Mouse (Mus musculus) activated CD4-positive, CD25-positive, alpha-beta regulatory T cell (primary cell): ENCODE results near the gene Chchd6. TPM values are rescaled to one million over a fixed set of nuclear protein-coding genes. Genes with fewer than 3 reads are reported as not detected.

ENCODE experiments used
- polyA plus RNA-seq, 2 experiments: library from polyadenylated mRNA; unstranded; fragments of 100-300 nt; shearing (Covaris generic); gene quantifications; one replicate each; pipeline ENCODE4 v1.2.1; 2017

Chchd6 gene
- polyA plus RNA-seq, result 1 to 10 TPM; 3.0 to 4.8 TPM

DNA sequence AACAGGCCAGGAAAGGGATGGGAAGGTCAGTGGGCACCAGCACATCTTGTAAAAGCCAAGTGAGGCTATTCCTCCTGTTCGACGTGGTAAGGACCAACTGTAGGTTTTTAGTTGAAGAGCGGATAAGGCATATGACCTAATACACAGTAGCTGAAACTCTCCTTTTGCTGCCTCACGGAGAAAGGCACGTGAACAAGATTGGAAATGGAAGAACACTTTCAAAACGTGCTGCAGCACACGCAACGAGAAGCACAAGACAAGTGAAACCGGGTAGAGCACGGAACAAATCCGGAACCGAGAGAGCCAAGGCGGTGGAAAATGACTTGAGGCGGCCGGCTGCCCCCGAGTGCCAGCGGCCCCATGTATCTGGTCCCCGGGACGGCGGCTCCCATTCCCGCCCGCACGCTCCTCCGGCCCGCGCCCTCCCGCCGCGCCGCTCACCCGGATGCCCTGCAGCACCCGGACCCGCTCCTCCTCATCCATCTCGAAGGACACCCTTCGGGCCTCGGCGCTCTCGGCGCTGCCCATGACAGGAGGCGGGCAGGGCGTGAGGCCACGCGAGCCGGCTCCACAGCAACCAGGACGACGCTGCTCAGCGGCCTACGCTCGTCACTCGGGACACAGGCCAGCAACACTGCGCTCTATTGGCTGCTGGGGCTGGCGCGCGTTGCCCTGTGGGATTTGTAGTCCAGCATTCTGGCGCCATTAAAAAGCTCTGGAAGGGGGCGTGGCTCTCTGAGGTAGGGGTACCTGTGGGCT, at the start of gene Chchd6:
TSS of gene Chchd6 (minus strand) at position 635 of the 759 bp plus-strand sequence.

DNA sequence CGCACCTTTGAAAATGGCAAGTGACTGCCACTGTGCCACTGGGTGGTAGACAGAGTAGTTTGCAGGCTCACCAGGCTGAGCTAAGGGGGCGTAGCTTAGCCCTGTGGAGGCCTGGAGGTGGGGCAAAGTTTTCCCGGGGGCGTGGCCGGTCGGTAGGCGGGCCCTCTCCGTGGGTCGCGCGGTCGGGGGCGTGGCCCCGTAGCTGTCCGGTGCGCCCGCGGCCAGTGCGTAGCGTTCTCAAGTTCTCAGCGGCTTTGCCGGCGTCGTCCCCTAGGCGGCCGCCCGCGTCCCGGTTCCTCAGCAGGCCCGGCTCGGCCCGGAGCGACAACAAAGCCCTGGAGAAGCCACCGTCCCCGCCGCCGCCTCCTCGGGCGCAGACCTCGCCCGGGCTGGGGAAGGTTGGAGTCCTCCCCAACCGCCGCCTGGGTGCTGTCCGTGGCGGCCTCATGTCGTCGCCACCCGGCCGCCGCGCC, 48.4 kb upstream of the Chchd6 start, which contains the start of gene Txnrd3:
TSS of gene Txnrd3 (plus strand) at position 191 of the 473 bp plus-strand sequence.

DNA sequence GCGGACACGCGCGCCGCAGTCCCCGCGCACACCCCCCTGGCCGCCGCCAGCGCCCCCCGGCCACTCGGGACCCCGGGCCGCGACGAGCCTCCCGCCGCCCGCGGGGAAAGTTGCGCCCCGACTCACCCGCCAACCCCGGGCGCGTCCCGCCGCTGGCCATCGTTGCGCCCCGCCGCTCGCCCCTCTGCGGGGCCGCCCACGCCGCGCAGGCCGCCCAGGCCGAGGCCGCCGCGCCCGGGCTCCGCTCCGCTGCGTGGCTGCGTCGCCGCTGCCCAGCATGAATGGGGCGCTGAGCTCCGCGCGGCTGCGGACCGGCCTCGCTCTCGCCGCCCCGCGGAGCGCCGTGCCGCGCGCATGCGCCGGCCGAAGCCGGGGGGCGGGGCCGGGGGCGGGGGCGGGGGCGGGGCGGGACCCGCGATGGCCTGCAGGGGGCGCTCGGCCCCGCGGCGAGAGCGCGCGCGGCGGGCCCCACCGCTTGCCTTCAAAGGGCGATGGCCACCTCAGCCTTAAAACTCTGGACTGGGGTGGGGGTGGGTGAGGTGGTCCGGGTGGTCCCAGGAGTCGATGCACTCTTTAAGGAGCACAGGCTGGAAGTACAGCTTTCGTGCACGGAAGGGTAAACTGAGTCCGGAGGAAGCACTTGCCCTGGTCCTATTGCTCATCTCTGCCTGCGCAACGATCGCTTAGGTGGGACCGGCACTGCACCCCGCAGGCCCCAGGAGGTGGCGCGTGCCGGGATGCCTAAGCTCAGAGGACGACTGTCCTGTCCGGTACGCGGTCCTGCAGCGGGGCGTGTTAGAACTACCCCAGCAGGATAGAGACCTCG, 233.0 kb downstream of the Chchd6 start, which contains the start of gene Plxna1:
TSS of gene Plxna1 (minus strand) at position 340 of the 826 bp plus-strand sequence.

Other genes with a start within 250 kb of the Chchd6 start
- gene Plxna1, start 233.0 kb downstream of the Chchd6 start, polyA plus RNA-seq, result 1 to 10 TPM; 2.7 to 3.3 TPM
- 1 to 10 TPM; 3.0 to 3.4 TPM for gene Txnrd3, start 48.3 kb upstream of the Chchd6 start, polyA plus RNA-seq
- under 1 TPM in 1 of 2 experiments, not detected in 1; 0.11 TPM for gene Vmn1r40, start 111.9 kb upstream of the Chchd6 start, polyA plus RNA-seq
- under 1 TPM in 1 of 2 experiments, not detected in 1; 0.17 TPM for gene Vmn1r41, start 145.1 kb upstream of the Chchd6 start, polyA plus RNA-seq